In genomic region chr2:90636853-90637252, GRCm38 (mm10) we compare ENCODE assay signal across 11 mouse cellular contexts.
"Had no signal": no experiment of that assay in that cellular context is flagged by ENCODE, and none has a peak within 500 bp of the region (broad histone marks: within the 10 kb centered on the region; RNA-seq: fewer than 3 reads in every experiment).

No protein-coding gene starts in this region.

- H3K4me1 ChIP-seq: limb, embryonic 10.5 days had no signal

- H3K36me3 ChIP-seq: kidney, embryonic 15.5 days; limb, embryonic 10.5 days; liver, embryonic 15.5 days; midbrain, embryonic 13.5 days; neural tube, embryonic 15.5 days had no signal

- H3K4me3 ChIP-seq: kidney, embryonic 15.5 days; limb, embryonic 10.5 days; liver, embryonic 15.5 days; midbrain, embryonic 13.5 days; neural tube, embryonic 15.5 days had no signal

- H3K27ac ChIP-seq: kidney, embryonic 15.5 days; limb, embryonic 10.5 days; liver, embryonic 15.5 days; midbrain, embryonic 13.5 days; neural tube, embryonic 15.5 days; stomach, postnatal 0 days had no signal

- H3K27me3 ChIP-seq: kidney, embryonic 15.5 days; liver, embryonic 15.5 days; midbrain, embryonic 13.5 days; neural tube, embryonic 15.5 days had no signal

- DNase-seq: kidney, postnatal 14 days; lung, adult 2 months; lung, postnatal 36 days; thymus, adult 2 months; thymus, postnatal 25 days had no signal
